Mouse (Mus musculus) hematopoietic stem cell, adult 5-6 weeks (primary cell): ENCODE measurements around the gene Snapc5. TPM values are rescaled to one million over a fixed set of nuclear protein-coding genes. Genes with fewer than 3 reads are reported as not detected.
"Not testable (repeated sequence)": the region's sequence is repeated elsewhere in the genome, so short reads cannot be mapped to it uniquely, and the experiment has no call there.

Experiments
- ATAC-seq, 2 experiments: fragments of 125-278 bp in 1 of 2; replicated peaks in 1 of 2; 2 replicates each; pipeline ENCODE4 v1.8.0; 2016 to 2017; ENCODE audit warnings: inconsistent platforms in 2 of 2, mild to moderate bottlenecking in 2 of 2, moderate number of reproducible peaks in 2 of 2, low read depth in 1 of 2, moderate TSS enrichment in 1 of 2; ENCODE audit not compliant: low FRiP score in 2 of 2, poor library complexity in 2 of 2, severe bottlenecking in 2 of 2, insufficient read depth in 1 of 2, low TSS enrichment in 1 of 2
- total RNA-seq: library from RNA; stranded (forward); fragments of 172-1452, 232-1000 nt; gene quantifications from 2 replicates; pipeline ENCODE4 v1.2.3, GENCODE M21; 2017

Snapc5 gene
- total RNA-seq, 1 experiment from 2014 or later, result 46.5 TPM

DNA sequence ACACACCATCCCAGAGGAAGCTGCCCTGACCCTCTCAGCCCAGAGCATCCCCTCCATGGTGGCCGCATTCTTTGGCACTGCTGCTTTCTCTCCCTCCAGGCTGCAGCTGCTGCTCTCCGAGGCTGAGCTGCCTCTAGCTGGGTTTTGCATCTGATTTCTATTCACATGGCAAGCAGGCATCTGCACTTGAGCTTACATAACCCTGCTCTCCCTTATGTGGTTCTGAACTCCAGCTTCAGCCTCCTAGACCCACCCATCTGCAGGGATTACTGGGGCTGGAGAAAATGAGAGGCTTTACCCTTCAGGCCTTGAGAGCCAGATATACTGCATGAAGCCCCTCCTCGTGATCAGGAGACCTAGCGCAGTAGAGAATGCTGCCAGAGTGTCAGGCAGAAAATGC lies 16.5 kb downstream of the Snapc5 start:
- no peak for ATAC-seq

DNA sequence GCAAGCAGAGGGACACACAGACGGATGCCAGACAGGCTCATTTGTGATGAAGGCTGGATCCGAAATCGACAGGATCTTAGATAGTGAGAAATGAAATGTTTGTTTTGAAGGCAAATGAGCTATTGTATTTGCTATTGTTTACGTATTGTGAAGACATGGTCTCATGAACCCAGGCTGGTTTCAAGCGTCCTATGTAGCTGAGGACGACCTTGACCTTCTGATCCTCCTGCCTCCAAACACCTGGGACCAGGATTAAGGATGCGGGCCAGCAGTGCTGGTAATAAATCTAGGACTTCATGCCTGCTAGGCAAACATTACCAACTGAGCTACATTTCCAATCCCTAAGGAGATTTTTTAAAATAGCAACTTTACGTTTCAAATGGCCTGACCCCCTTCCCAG lies 18.4 kb downstream of the Snapc5 start:
- ATAC-seq, result no peak

DNA sequence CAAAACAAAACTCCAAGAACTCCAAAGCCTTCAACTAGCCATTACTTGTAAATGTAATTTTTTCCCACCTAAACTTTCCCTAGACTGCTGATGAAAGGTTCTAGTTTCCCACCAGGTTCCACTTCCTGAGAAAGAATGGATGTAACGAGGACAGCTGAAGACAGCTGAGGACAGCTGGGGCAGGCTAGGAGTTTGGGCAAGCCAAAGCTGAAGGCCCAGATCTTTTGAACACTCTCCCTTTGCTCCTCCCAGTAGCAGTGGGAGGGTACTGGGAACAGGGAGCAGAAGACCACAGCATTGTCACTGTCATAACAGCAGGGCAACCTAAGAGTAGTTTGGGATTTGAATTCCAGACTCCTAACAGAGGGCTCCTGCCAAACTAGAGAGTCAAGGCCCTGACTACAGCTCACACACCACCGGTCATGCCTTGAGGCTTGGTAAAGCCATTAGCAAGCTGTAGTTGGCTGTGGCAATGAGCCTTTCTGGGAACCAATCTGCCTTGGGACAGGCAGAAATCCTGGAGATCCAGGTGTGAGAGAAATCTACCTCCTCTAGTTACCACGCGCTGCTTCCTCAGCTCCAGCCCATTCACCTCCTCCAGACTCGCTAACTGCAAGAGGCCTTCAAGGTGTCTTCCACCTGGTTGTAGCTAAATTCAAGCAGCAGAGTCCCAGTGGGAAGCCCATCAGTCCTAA lies 19.1 kb downstream of the Snapc5 start:
- no peak for ATAC-seq

DNA sequence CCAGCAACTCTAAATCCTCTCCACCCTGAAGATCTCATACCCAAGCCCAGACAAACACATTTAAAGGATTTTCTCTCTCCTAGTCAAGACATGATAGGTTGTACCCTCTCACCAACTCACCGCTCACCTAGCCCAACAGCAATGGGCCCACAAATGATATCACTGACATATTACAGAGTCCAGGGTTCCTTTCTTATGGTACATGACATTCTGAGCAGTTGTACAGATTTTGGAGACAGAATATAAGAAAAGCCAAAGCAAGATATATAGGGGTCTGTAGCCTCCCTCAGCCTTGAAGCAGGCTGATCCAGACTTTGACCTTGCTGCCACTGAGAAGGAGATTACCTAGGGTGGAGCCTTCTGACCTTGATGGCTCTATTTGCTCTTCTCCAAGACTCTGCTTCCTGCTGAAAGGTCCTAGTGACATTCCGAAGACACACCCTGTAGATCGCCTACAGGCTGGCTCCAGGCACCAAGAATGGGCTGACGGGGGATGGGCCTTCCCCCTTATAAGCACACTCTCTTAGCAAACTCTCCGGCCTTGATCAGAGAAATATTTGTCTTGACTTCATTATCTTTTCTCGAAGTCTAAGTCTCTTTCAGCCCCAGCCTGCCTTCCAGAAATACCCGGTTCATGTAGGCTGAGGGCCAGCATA lies 19.8 kb downstream of the Snapc5 start:
- ATAC-seq, result not testable (repeated sequence)

DNA sequence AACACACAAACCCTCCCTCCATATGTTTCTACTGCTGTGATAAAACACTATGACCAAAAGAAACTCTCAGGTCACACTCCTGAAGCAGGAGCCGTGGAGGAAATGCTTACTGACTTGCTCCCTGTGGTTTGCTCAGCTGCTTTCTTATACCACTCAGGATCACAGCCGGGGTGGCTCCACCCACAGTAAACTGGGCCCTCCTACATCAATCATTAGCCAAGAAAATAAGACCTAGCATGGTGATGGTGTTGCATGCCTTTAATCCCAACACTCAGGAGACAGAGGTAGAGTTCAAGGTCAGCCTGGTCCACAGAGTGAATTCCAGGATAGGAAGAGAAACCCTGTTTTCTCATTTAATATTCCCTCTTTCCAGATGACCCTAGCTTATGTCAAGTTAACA lies 20.8 kb downstream of the Snapc5 start:
- ATAC-seq, result no peak

DNA sequence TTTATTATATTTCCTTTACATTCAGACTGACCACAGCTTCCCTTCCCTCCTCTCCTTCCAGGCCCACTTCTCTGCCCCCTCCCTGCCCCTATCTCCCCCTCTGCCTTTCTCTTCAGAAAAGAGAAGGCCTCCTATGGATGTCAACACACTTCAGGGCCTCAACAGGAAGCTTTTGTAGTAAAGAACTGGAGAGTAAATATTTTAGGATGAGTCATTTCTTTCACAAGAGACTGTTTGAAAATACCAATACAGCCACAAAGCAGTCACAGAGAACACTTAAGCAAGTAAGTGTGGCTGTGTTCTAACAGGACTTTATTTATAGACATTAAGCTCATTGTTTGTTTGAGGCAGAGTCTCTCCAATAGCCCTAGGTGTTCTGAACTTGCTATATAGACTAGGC lies 23.3 kb downstream of the Snapc5 start:
- peak in 1 of 2 experiments; percentile 29; a peak in 1 of 4 replicates for ATAC-seq

DNA sequence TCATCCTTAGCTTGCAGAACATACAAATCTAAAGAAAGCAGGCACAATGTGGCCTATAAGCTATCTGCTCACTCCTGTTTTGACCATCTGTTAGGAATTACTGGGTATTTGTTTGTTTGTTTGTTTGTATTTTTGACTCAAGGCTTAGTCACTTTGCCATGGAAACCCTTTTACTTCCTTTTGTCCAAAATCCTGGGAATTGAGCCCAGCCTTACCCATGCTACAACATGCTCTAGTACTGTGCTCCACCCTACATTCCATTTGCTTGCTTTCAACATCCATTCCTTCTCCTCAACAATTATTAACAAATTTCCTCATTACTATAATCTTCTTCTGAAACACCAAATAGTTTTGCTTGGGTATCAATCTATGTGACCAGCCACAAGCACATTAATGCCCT lies 23.8 kb downstream of the Snapc5 start:
- ATAC-seq, result no peak

DNA sequence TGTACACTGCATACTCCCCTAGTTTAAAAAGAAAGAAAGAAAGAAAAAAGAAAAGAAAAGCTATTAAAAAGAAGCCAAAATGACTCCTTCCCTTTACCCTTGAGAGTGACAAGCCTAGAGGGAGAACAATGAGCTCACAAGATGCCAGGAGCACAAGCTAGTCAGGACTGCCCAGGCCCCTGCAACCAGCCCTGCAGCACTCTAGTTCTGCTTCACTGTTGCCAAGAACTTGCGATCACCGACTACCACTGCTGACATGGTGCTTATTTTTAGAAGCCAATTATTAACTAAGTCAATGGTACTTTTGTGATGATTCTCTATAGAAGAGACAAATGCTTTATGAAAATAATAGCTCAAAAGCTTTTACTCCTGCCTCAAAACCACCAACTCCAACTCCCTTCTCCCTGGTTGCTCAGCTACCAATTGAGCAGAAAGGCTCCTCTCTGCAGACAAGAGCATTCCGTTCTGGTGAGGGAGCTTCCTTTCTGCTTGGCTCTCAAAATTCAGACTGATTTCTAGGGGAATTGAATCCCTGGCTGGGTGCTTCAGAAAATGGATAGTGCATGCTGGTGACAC lies 28.5 kb downstream of the Snapc5 start:
- ATAC-seq, result no peak

DNA sequence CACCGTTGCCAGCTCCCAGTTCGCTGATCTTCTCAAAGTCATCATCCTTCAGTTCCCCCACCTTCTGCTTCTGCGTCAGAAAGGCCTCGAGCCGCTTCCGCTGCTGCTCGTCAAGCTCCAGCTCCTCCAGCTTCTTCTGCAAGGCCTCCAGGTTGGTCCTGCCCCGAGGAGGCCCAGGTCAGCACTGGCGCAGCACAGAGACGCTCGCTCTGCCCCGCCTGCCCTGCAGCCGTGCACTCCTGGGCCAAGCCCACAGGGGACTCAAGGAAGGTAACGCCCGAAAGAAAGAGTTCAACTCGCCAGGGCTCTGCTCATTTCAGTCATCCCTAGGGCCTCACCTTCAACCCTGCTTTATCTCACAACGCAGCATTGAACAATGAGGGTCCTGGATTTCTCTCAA lies 35.4 kb downstream of the Snapc5 start:
- no peak for ATAC-seq

DNA sequence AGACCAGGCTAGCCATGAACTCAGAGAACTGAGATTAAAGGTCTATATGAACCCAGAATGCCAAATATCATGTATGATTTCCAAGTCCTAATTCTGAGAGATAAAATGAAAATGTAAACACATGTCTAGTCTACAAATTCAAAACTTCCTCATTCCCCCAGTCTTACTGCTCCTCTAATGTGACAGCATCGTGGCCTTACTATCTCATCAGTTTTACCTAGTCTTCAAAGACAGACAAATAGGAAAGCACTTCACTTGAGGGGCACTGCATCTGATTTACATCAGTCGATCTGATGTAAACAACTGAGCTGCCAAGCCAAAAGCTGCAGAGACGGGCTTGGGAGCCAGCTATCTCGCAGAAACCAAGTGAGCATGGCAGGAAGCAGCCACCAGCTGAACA lies 37.0 kb downstream of the Snapc5 start:
- no peak for ATAC-seq

DNA sequence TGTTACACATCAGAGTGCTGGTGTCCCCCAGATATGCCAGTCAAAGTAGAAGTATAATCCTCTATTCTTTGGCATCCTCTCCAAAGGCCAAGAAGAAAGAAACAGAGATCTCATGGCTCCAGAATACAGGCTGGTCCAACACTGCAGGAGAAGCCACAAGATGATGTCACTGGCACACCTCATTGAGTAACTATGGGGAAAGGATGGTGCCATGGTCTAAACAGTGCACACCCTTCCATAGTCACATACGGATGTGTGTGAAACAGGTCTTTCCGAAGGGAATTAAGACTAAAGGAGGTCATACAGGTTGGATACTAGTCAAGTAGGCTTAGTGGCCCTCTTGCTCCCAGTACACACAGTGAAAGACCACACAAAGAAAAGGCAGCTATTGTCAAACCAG lies 37.6 kb downstream of the Snapc5 start:
- no peak; a peak in 1 of 4 replicates for ATAC-seq

DNA sequence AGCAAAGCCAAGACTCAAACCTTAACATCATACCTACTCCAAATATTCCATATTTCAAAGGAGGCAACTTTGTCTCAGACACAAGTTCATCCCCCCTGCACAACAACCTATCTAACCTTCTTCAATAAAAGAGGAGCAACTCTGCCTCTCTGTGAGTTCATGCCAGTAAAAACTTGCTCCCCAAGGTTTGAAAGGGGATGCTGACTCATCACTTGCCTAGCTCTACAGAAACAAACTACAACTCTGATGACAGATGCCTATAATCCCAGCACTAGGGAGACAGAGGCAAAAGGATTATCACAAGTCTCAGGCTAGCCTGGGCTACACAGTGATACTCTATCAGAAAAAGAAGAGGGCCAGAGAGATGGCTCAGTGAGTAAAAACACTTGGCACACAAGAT lies 38.8 kb downstream of the Snapc5 start:
- no peak for ATAC-seq

DNA sequence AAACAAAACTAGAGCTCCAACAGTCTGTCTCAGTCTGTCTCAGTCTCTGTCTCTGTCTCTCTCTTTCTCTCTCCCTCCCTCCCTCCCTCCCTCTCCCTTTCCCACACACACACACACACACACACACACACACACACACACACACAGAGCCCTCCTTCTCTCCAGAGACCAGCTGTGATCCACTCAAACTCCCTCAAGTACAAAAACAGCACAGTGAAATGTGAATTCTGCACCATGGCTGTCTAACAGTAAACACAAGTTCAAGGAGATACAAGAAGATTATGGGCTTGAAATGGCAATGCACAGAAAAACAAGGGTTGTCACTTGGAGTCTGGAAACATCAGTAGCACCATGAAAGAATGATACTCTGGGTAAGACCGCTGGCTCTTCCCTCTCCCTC lies 40.2 kb downstream of the Snapc5 start:
- no peak for ATAC-seq

DNA sequence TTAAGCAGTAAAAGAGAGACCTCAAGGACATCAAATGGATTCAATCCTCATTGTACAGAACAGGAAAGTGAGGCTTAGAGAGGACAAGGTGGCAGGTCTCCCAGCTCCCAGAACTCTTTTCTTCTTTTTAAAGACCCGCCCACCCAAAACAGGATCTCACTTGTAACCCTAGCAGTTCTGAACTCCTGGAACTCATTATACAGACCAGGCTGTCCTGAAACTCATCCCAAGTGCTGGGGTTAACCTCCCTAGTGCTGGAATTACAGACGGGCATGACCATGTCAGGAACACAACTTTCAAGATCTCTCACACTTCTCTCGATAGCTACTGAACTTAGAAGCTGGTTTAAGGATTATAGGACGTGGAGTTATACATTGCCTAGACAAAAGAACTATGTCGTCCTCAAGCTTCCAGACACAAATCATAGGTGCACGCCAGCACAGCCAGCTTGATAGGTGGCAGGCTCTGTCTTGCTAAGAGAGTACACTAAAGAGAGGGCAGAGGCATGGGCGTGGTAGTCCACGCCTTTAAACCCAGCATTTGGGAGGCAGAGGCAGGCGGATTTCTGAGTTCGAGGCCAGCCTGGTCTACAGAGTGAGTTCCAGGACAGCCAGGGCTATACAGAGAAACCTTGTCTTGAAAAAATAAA lies 40.8 kb downstream of the Snapc5 start:
- no peak for ATAC-seq

DNA sequence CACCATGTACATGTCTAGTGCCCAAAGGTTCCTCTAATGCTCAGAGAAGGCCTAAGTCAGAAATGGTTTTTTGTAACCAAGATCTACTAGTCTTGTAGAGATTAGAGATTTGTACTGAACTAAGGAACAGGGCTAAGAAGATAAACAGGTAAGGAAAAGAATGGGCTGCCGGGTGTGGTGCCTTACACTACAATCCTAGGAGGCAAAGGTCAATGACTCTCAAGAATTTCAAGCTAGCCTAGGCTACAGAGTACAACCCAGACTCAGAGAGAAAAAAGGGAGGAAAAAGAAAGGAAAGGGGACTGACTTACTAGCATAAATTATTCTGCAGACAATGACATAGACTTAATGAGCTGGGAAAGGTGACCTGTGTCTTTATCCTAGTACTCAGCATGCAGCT lies 41.5 kb downstream of the Snapc5 start:
- ATAC-seq, result no peak

DNA sequence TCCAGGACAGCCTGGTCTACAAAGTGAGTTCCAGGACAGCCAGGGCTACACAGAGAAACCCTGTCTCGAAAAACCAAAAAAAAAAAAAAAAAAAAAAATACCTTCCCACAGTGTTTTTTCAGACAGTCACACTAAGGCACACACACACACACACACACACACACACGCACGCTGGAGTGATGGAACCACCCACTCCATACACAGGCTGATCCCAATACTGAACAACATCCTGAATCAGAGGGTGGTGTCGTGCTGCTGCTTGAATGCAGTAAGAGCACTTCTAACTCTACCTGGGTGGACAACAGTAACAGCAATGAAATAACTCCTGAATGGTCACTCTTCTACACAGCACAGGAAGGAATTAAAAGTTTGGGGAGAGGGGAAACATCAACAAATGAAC lies 42.4 kb downstream of the Snapc5 start:
- ATAC-seq, result no peak

DNA sequence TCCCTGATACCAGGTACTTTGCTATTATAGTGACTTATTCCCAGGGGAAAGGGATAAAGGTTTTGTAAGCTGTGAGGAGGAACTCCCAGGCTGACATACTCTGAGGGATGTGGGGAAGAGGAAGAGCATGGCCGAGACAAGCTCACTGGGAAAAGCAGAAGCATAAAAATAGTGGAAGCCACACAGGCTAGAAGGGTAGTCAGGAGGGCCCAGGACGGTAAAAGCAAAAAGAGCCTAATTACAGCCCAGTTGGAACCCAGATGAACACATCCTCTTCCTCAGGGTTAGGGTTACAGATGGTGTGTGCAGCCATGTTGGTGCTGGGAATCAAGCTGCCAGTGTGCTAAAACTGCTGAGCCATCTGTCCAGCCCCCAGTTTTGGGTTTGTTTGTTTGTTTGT lies 43.0 kb downstream of the Snapc5 start:
- ATAC-seq, result peak in 1 of 2 experiments; percentile 12; a peak in 1 of 4 replicates

DNA sequence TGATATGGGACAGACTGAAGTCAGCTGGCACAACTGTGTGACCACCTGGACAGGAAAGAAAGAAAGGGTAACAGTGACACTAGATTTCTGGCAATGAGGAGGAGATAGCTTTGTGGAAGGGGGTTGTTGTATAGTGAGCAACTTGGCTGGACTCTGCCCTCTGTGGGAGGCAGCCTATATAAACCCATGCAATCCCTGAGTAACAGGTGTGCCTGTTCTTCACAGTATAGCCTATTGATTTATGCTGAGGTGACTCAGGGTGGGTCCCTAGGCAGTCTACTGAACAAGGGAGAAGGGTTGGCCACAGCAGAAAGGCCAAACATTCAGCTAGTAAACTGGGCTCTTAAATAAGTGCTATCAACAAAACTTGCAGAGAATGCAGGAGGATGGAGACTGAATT lies 46.7 kb downstream of the Snapc5 start:
- no peak for ATAC-seq
